Mouse (Mus musculus): ENCODE data around the gene Rap1b. TPM values are rescaled to one million over a fixed set of nuclear protein-coding genes. Genes with fewer than 3 reads are reported as not detected.

Gene Rap1b
- polyA plus RNA-seq, 1 experiment from 2014 or later, result 130 TPM

Other genes with a start within 250 kb of the Rap1b start
- gene Cpm, start 216.5 kb downstream of the Rap1b start, polyA plus RNA-seq (2016; fragmentation: Nextera tagmentation; extraction: Ambion mirVana), result 5.2 and 6.5 TPM in 2 replicates
- 76.5 and 86.4 TPM in 2 replicates for gene Mdm2, start 135.3 kb downstream of the Rap1b start, polyA plus RNA-seq (2016; fragmentation: Nextera tagmentation; extraction: Ambion mirVana)
- gene Slc35e3, start 99.7 kb downstream of the Rap1b start, polyA plus RNA-seq (2016; fragmentation: Nextera tagmentation; extraction: Ambion mirVana), result 34.1 and 37.4 TPM in 2 replicates
- gene Nup107, start 53.3 kb downstream of the Rap1b start, polyA plus RNA-seq (2016; fragmentation: Nextera tagmentation; extraction: Ambion mirVana), result 87.5 and 95.3 TPM in 2 replicates